Mouse (Mus musculus) testis, adult 2 months (tissue): ENCODE results near the gene Magi2.

ENCODE experiments used
- CTCF ChIP-seq: fragments of 200-500 bp; IDR thresholded peaks from 2 replicates; pipeline ENCODE4 v1.5.1; 2012; ENCODE audit warnings: low read depth, mild to moderate bottlenecking, inconsistent platforms, low read length, moderate library complexity; ENCODE audit not compliant: control insufficient read depth, insufficient read depth, insufficient replicate concordance
- POLR2A ChIP-seq: fragments of 200-500 bp; IDR thresholded peaks from 2 replicates; pipeline ENCODE4 v1.6.1; 2012; ENCODE audit warnings: low read depth, mild to moderate bottlenecking, inconsistent platforms, low read length, moderate library complexity; ENCODE audit not compliant: control insufficient read depth

- TF ChIP-seq CTCF, result no peak
- no peak for TF ChIP-seq POLR2A
Observed at GRCm38 (mm10) chr5:19746865-19747514, 520.2 kb downstream of the Magi2 start.
